Mouse (Mus musculus): ENCODE measurements around the gene Rnase9. TPM values are rescaled to one million over a fixed set of nuclear protein-coding genes. Genes with fewer than 3 reads are reported as not detected.
A peak's percentile ranks its signal among the peaks of the same experiment; 100 is the strongest.
"Not testable (repeated sequence)": the region's sequence is repeated elsewhere in the genome, so short reads cannot be mapped to it uniquely, and the experiment has no call there.

Rnase9 gene
- polyA plus RNA-seq, 1 experiment, result not detected

GRCm38 (mm10) chr14:51017256-51017655 is 24.4 kb downstream of the Rnase9 start:
- Histone ChIP-seq H3K27ac (ENCODE audit: insufficient read depth, low read length) (no peak overlapping the region), H3K4me3 (ENCODE audit: insufficient read depth, low read length) (no peak overlapping the region), H3K4me1 (ENCODE audit: control insufficient read depth, insufficient read depth, low read length) (no peaks in the 10 kb centered on the region)
- TF ChIP-seq POLR2A (IDR thresholded peaks at IDR 0.05; ENCODE audit: low read depth, low read length), result no peak
- TF ChIP-seq CTCF (IDR thresholded peaks at IDR 0.05; ENCODE audit: borderline replicate concordance, insufficient read depth, low read length), result no peak

- TF ChIP-seq POLR2A (IDR thresholded peaks at IDR 0.05; ENCODE audit: low read depth, low read length), result no peak
- no peak for TF ChIP-seq CTCF (IDR thresholded peaks at IDR 0.05; ENCODE audit: borderline replicate concordance, insufficient read depth, low read length)
- no peaks in the 10 kb centered on the region for H3K4me1 ChIP-seq (ENCODE audit: control insufficient read depth, insufficient read depth, low read length)
- no peak overlapping the region for H3K4me3 ChIP-seq (ENCODE audit: insufficient read depth, low read length)
- no peak overlapping the region for H3K27ac ChIP-seq (ENCODE audit: insufficient read depth, low read length)
These were observed 25.9 kb downstream of the Rnase9 start for GRCm38 (mm10) chr14:51015780-51016179.

- H3K27ac ChIP-seq (ENCODE audit: insufficient read depth, low read length); H3K4me3 ChIP-seq (ENCODE audit: insufficient read depth, low read length); H3K4me1 ChIP-seq (ENCODE audit: control insufficient read depth, insufficient read depth, low read length): not testable (repeated sequence)
These were observed 26.9 kb downstream of the Rnase9 start for GRCm38 (mm10) chr14:51014724-51015123.

GRCm38 (mm10) chr14:51009572-51009971 is 32.1 kb downstream of the Rnase9 start:
- Histone ChIP-seq H3K4me3 (ENCODE audit: insufficient read depth, low read length) (no peak overlapping the region), H3K27ac (ENCODE audit: insufficient read depth, low read length) (peak overlapping the region; percentile 91), H3K4me1 (ENCODE audit: control insufficient read depth, insufficient read depth, low read length) (peaks cover 4% of the 10 kb centered on the region)
- TF ChIP-seq CTCF (IDR thresholded peaks at IDR 0.05; ENCODE audit: borderline replicate concordance, insufficient read depth, low read length) (no peak), POLR2A (IDR thresholded peaks at IDR 0.05; ENCODE audit: low read depth, low read length) (no peak)

GRCm38 (mm10) chr14:51008781-51009180 is 32.9 kb downstream of the Rnase9 start:
- no peak overlapping the region for H3K4me3 ChIP-seq (ENCODE audit: insufficient read depth, low read length)
- peaks cover 4% of the 10 kb centered on the region for H3K4me1 ChIP-seq (ENCODE audit: control insufficient read depth, insufficient read depth, low read length)
- TF ChIP-seq POLR2A (IDR thresholded peaks at IDR 0.05; ENCODE audit: low read depth, low read length) (no peak), CTCF (IDR thresholded peaks at IDR 0.05; ENCODE audit: borderline replicate concordance, insufficient read depth, low read length) (no peak)
- H3K27ac ChIP-seq (ENCODE audit: insufficient read depth, low read length), result peak overlapping the region; percentile 91

DNA sequence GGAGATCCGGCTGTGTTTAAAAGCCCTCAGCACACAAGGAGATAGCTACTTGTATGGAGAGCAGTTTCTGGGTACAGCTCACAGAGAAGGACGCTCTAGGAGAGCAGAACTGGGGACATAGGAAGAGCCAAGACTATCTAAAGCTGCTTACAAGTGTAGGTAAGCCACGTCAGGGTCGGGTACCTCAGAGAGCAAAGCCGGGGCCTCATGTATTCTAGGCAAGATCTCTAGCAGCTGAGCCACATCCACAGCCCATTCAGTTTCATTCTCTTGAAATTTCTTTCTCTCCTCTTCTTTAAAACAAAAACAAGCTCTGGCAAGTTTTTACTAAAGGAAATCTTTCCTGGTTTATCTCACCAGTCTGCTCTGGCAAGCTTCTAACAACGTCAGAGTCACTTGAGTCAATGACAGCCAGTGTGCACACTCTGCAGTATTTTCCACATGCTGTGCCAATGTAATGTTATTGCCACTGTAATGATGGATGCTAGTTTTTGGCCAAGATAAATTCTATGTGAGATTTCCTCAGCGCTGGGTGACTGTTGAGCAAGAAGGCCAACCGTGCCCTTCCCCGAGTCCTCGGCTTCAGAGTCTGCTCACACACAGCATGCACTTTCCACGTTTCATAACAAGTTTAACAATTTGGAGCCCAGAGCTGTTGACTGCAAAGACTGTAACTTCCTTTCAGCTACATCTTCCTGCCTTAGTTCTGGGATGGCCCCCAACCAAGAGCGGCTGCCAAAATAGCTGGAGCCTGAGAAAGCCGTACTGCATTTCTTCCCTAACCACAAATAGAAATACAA is 33.6 kb downstream of the Rnase9 start:
- Histone ChIP-seq H3K27ac (ENCODE audit: insufficient read depth, low read length) (peak overlapping the region; percentile 91), H3K4me1 (ENCODE audit: control insufficient read depth, insufficient read depth, low read length) (peaks cover 4% of the 10 kb centered on the region), H3K4me3 (ENCODE audit: insufficient read depth, low read length) (no peak overlapping the region)
- TF ChIP-seq CTCF (IDR thresholded peaks at IDR 0.05; ENCODE audit: borderline replicate concordance, insufficient read depth, low read length) (no peak), POLR2A (IDR thresholded peaks at IDR 0.05; ENCODE audit: low read depth, low read length) (no peak)

GRCm38 (mm10) chr14:51007152-51007801 is 34.4 kb downstream of the Rnase9 start, which contains the start of gene Rnase10:
Gene Rnase10 (plus strand): TSS chr14:51007751.
- H3K4me3 ChIP-seq (ENCODE audit: insufficient read depth, low read length), result no peak within 1 kb of the TSS
- TF ChIP-seq CTCF (IDR thresholded peaks at IDR 0.05; ENCODE audit: borderline replicate concordance, insufficient read depth, low read length) (no peak), POLR2A (IDR thresholded peaks at IDR 0.05; ENCODE audit: low read depth, low read length) (no peak)
- peaks cover 4% of the 10 kb centered on the region for H3K4me1 ChIP-seq (ENCODE audit: control insufficient read depth, insufficient read depth, low read length)
- H3K27ac ChIP-seq (ENCODE audit: insufficient read depth, low read length), result peak within 1 kb of the TSS; percentile 91

GRCm38 (mm10) chr14:50997999-50998666 is 43.5 kb downstream of the Rnase9 start:
- no peak overlapping the region for H3K4me3 ChIP-seq (ENCODE audit: insufficient read depth, low read length)
- TF ChIP-seq CTCF (IDR thresholded peaks at IDR 0.05; ENCODE audit: borderline replicate concordance, insufficient read depth, low read length) (no peak), POLR2A (IDR thresholded peaks at IDR 0.05; ENCODE audit: low read depth, low read length) (no peak)
- H3K4me1 ChIP-seq (ENCODE audit: control insufficient read depth, insufficient read depth, low read length), result no peaks in the 10 kb centered on the region
- no peak overlapping the region for H3K27ac ChIP-seq (ENCODE audit: insufficient read depth, low read length)

DNA sequence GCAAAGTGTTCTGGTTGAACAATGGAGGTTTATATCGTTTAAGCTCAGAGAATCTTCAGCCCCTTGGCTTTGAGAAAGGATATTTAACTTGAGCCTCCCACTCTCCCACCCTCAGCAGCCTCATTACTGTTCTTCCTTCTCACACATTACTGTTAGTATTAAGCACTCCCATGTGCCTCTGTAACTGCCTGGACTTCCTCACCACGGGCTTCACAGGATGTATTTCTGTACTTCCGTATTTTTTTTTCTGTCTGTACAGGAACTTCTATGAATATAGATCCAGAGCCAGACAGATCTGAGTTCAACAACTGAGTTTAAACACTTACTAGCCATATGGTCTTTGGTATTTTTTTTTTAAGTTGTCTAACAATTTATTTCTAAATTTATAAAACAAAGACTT is 44.6 kb downstream of the Rnase9 start:
- Histone ChIP-seq H3K4me1 (ENCODE audit: control insufficient read depth, insufficient read depth, low read length) (no peaks in the 10 kb centered on the region), H3K4me3 (ENCODE audit: insufficient read depth, low read length) (no peak overlapping the region), H3K27ac (ENCODE audit: insufficient read depth, low read length) (no peak overlapping the region)
- no peak for TF ChIP-seq POLR2A (IDR thresholded peaks at IDR 0.05; ENCODE audit: low read depth, low read length)
- no peak for TF ChIP-seq CTCF (IDR thresholded peaks at IDR 0.05; ENCODE audit: borderline replicate concordance, insufficient read depth, low read length)

GRCm38 (mm10) chr14:50991037-50991436 is 50.6 kb downstream of the Rnase9 start:
- Histone ChIP-seq H3K4me1 (ENCODE audit: control insufficient read depth, insufficient read depth, low read length) (no peaks in the 10 kb centered on the region), H3K4me3 (ENCODE audit: insufficient read depth, low read length) (no peak overlapping the region), H3K27ac (ENCODE audit: insufficient read depth, low read length) (no peak overlapping the region)
- no peak for TF ChIP-seq CTCF (IDR thresholded peaks at IDR 0.05; ENCODE audit: borderline replicate concordance, insufficient read depth, low read length)
- no peak for TF ChIP-seq POLR2A (IDR thresholded peaks at IDR 0.05; ENCODE audit: low read depth, low read length)

Other genes starting within 250 kb of the Rnase9 start
- not detected in 2 replicates for gene Ccnb1ip1, start 234.1 kb downstream of the Rnase9 start, polyA plus RNA-seq (2011; ENCODE audit: insufficient read length, low read depth, missing spikeins)
- gene Parp2, start 234.0 kb downstream of the Rnase9 start, polyA plus RNA-seq (2011; ENCODE audit: insufficient read length, low read depth, missing spikeins), result 31.2 and 43.4 TPM in 2 replicates
- gene Tep1, start 171.3 kb downstream of the Rnase9 start, polyA plus RNA-seq (2011; ENCODE audit: insufficient read length, low read depth, missing spikeins), result 26.1 and 30.5 TPM in 2 replicates
- 0.47 and 0.65 TPM in 2 replicates for gene Klhl33, start 144.4 kb downstream of the Rnase9 start, polyA plus RNA-seq (2011; ENCODE audit: insufficient read length, low read depth, missing spikeins)
- gene Osgep, start 117.0 kb downstream of the Rnase9 start, polyA plus RNA-seq (2011; ENCODE audit: insufficient read length, low read depth, missing spikeins), result 30.5 and 38.8 TPM in 2 replicates
- gene Apex1, start 116.9 kb downstream of the Rnase9 start, polyA plus RNA-seq (2011; ENCODE audit: insufficient read length, low read depth, missing spikeins), result 62.4 and 68.1 TPM in 2 replicates
- gene Pip4p1, start 111.0 kb downstream of the Rnase9 start, polyA plus RNA-seq (2011; ENCODE audit: insufficient read length, low read depth, missing spikeins), result 66.4 and 69.5 TPM in 2 replicates
- 64.5 and 79.4 TPM in 2 replicates for gene Pnp, start 110.8 kb downstream of the Rnase9 start, polyA plus RNA-seq (2011; ENCODE audit: insufficient read length, low read depth, missing spikeins)
- gene Gm49342, start 97.4 kb downstream of the Rnase9 start, polyA plus RNA-seq (2011; ENCODE audit: insufficient read length, low read depth, missing spikeins), result 22.3 and 51.1 TPM in 2 replicates
- gene Pnp2, start 85.9 kb downstream of the Rnase9 start, polyA plus RNA-seq (2011; ENCODE audit: insufficient read length, low read depth, missing spikeins), result 0.49 and 0.70 TPM in 2 replicates
- 0.68 and 0.87 TPM in 2 replicates for gene Rnase10, start 34.1 kb downstream of the Rnase9 start, polyA plus RNA-seq (2011; ENCODE audit: insufficient read length, low read depth, missing spikeins)
- not detected in 2 replicates for gene Rnase11, start 8.3 kb upstream of the Rnase9 start, polyA plus RNA-seq (2011; ENCODE audit: insufficient read length, low read depth, missing spikeins)
- gene Rnase12, start 15.8 kb upstream of the Rnase9 start, polyA plus RNA-seq (2011; ENCODE audit: insufficient read length, low read depth, missing spikeins), result not detected in 2 replicates
- gene Olfr750, start 32.6 kb upstream of the Rnase9 start, polyA plus RNA-seq (2011; ENCODE audit: insufficient read length, low read depth, missing spikeins), result not detected in 2 replicates
- 116 and 134 TPM in 2 replicates for gene Rnase4, start 49.2 kb upstream of the Rnase9 start, polyA plus RNA-seq (2011; ENCODE audit: insufficient read length, low read depth, missing spikeins)
- 11.4 TPM in 2 replicates for gene Ang, start 49.3 kb upstream of the Rnase9 start, polyA plus RNA-seq (2011; ENCODE audit: insufficient read length, low read depth, missing spikeins)
- gene Eddm3b, start 72.6 kb upstream of the Rnase9 start, polyA plus RNA-seq (2011; ENCODE audit: insufficient read length, low read depth, missing spikeins), result not detected in 2 replicates
- not detected in 2 replicates for gene Rnase6, start 82.0 kb upstream of the Rnase9 start, polyA plus RNA-seq (2011; ENCODE audit: insufficient read length, low read depth, missing spikeins)
- gene Rnase1, start 104.9 kb upstream of the Rnase9 start, polyA plus RNA-seq (2011; ENCODE audit: insufficient read length, low read depth, missing spikeins), result not detected in 2 replicates
- not detected in 2 replicates for gene Rnase2b, start 120.4 kb upstream of the Rnase9 start, polyA plus RNA-seq (2011; ENCODE audit: insufficient read length, low read depth, missing spikeins)
- gene Ang2, start 157.3 kb upstream of the Rnase9 start, polyA plus RNA-seq (2011; ENCODE audit: insufficient read length, low read depth, missing spikeins), result not detected in 2 replicates
- gene Ear14, start 161.5 kb upstream of the Rnase9 start, polyA plus RNA-seq (2011; ENCODE audit: insufficient read length, low read depth, missing spikeins), result not detected in 2 replicates
- not detected in 2 replicates for gene Rnase2a, start 214.2 kb upstream of the Rnase9 start, polyA plus RNA-seq (2011; ENCODE audit: insufficient read length, low read depth, missing spikeins)